Mouse (Mus musculus): ENCODE data around the gene Rufy3.

The Rufy3 gene

GRCm38 (mm10) chr5:88575506-88576338 lies 10.9 kb downstream of the Rufy3 start:
- no peak for DNase-seq

- no peak for DNase-seq
These were observed 15.8 kb downstream of the Rufy3 start for GRCm38 (mm10) chr5:88580681-88581080.

- DNase-seq, result no peak
These were observed 16.5 kb downstream of the Rufy3 start for GRCm38 (mm10) chr5:88581343-88581742.

GRCm38 (mm10) chr5:88583271-88584031 lies 18.6 kb downstream of the Rufy3 start:
- no peak for DNase-seq

- DNase-seq, result no peak
These were observed 19.2 kb downstream of the Rufy3 start for GRCm38 (mm10) chr5:88584061-88584460.

GRCm38 (mm10) chr5:88586407-88587174 lies 21.8 kb downstream of the Rufy3 start:
- DNase-seq, result no peak

- no peak for DNase-seq
These were observed 22.5 kb downstream of the Rufy3 start for GRCm38 (mm10) chr5:88587211-88587934.

- no peak for DNase-seq
These were observed 23.6 kb downstream of the Rufy3 start for GRCm38 (mm10) chr5:88588481-88588880.

- no peak for DNase-seq
These were observed 28.8 kb downstream of the Rufy3 start for GRCm38 (mm10) chr5:88593421-88594172.

GRCm38 (mm10) chr5:88594173-88594569 lies 29.3 kb downstream of the Rufy3 start:
- no peak for DNase-seq

GRCm38 (mm10) chr5:88595537-88596455 lies 31.0 kb downstream of the Rufy3 start:
- no peak for DNase-seq

GRCm38 (mm10) chr5:88598961-88599360 lies 34.1 kb downstream of the Rufy3 start:
- DNase-seq, result no peak

GRCm38 (mm10) chr5:88602030-88602429 lies 37.2 kb downstream of the Rufy3 start:
- DNase-seq, result no peak

- DNase-seq, result no peak
These were observed 37.9 kb downstream of the Rufy3 start for GRCm38 (mm10) chr5:88602713-88603112.

- no peak for DNase-seq
These were observed 39.2 kb downstream of the Rufy3 start for GRCm38 (mm10) chr5:88604046-88604445.

GRCm38 (mm10) chr5:88604641-88605358 lies 40.0 kb downstream of the Rufy3 start:
- no peak for DNase-seq

GRCm38 (mm10) chr5:88614129-88614528 lies 49.3 kb downstream of the Rufy3 start:
- DNase-seq, result no peak

GRCm38 (mm10) chr5:88616988-88617387 lies 52.1 kb downstream of the Rufy3 start:
- no peak for DNase-seq

- no peak for DNase-seq
These were observed 62.7 kb downstream of the Rufy3 start for GRCm38 (mm10) chr5:88627545-88627944.

- no peak for DNase-seq
These were observed 64.3 kb downstream of the Rufy3 start for GRCm38 (mm10) chr5:88629125-88629524.
